Mouse (Mus musculus) c-Kit-positive CD71-positive TER-119-positive erythroid progenitor cells, embryonic 14.5 days (primary cell): ENCODE measurements around the gene Mpc2.

Experiments
- DNase-seq: peaks from one replicate; pipeline ENCODE4 v3.0.0-alpha.2; 2013; ENCODE audit warnings: low spot score

The Mpc2 gene

DNA sequence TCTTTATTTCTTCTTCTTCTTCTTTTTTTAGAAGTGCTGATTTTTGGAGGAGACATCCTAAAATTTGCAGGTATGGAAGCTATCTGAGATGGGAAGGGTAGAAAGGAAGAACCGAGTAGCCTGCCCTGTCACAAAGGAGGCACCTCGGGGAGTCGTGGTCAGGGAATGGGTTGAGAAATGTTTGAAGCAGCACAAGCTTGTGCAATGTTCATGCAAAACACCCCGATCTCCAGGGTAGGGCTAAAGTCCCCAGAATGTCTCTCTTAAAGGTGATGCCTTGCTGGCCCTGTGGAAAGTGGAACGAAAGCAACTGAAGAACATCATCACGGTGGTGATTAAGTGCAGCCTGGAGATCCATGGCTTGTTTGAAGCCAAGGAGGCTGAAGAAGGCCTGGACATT, 45.9 kb downstream of the Mpc2 start:
- DNase-seq = no peak

DNA sequence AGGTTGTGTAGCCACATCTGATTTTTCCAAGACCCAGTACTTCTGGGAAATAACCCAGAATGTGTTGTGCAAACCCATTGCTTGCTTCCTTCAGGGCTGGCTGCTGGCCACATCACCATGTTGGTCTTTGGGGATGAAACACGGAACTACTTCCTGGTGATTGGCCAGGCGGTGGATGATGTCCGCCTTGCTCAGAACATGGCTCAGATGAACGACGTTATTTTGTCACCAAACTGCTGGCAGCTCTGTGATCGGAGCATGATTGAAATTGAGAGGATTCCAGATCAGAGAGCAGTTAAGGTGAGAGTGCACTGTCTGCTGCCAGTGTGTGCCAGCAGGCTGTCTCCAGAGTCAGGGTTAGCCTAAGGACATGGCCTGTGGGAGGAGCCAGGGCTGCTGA, 49.7 kb downstream of the Mpc2 start:
- no peak for DNase-seq

DNA sequence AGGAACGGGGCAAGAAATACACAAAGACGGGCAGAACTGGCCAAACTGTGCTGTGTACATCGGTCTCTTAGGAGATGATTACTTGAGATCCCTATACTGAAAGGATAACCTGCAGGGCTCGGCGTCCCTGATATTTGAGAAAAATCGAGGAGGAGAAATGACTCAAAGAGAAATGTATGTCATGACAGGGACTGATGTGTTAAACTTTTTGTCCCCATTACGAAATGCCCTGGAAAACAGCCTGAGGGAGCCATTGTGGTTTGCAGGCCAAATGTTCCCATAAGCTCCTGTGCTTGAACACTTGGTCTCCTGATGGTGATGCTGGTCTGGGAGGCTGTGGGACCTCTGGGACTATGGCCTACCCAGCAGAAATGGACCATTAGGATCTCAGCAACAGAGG, 60.3 kb downstream of the Mpc2 start:
- DNase-seq = no peak
